In the genomic region with DNA sequence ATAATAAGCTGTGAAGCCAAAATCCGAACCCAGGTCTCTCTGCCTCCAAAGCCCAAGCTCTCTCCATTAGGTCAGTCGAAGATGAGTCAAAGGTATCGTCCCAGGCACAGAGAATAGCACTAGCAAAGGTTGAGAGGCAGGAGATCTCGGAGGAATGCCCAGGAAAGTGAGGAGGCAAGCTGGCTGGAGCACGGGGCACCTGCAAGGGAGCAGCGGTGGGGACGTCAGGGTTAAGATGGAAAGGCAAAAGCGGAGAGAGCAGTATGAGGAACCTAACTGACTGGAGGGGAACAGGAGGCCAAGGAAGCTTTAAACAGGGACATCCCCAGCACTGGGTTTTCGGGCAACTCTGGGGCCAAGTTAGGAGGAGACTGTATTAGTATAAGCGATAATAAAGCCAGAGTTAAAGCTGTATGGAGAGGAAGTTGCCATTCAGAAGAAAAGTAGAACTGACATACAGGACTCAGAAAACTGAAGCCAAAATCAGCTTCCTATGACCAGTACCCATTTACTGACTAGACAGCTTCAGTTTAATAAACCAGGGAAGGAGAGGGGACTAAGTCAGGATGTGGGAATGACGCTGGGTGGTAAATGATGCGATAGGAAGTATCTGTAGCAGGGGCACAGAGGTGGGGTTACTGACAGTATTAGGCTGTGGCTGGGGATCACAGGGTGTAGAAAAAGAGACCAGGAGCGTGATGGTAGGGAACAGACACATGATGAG, we compare ENCODE assay signal across 8 mouse cellular contexts. TPM values are rescaled to one million over a fixed set of nuclear protein-coding genes. Genes with fewer than 3 reads are reported as not detected.
DNase-seq lines count a peak whose midpoint lies in the region; ATAC-seq lines count a peak whose summit lies in the region.

No protein-coding gene starts in this region.

- 0 out of 2 replicates have a peak overlapping the region, but pooled peaks have one; percentile 15 for H3K4me2 ChIP-seq in forebrain, embryonic 11.5 days (ENCODE audit: low read depth, low read length, severe bottlenecking)
- H3K4me2 ChIP-seq in forebrain, embryonic 15.5 days (replicated peaks) = no peak overlapping the region
- H3K4me2 ChIP-seq in liver, embryonic 12.5 days = peak overlapping the region; percentile 96
- H3K4me2 ChIP-seq in stomach, embryonic 16.5 days (ENCODE audit: low read depth, low read length) = peak overlapping the region; percentile 96

- no peak overlapping the region for H3K27ac ChIP-seq in forebrain, embryonic 11.5 days (ENCODE audit: low read depth, low read length)
- no peak overlapping the region for H3K27ac ChIP-seq in forebrain, embryonic 15.5 days (replicated peaks)
- H3K27ac ChIP-seq in liver, embryonic 12.5 days = peak overlapping the region; percentile 100
- H3K27ac ChIP-seq in stomach, embryonic 16.5 days (ENCODE audit: low read length) = peak overlapping the region; percentile 89

- 82% methylated on average over 13 of the region's 13 CpGs for WGBS in forebrain, embryonic 11.5 days
- 87% methylated on average over 13 of the region's 13 CpGs for WGBS in forebrain, embryonic 15.5 days
- WGBS in liver, embryonic 12.5 days (ENCODE audit: insufficient replicate concordance) = 25% methylated on average over 13 of the region's 13 CpGs
- 56% methylated on average over 13 of the region's 13 CpGs for WGBS in stomach, embryonic 16.5 days

- H3K27me3 ChIP-seq in forebrain, embryonic 11.5 days (ENCODE audit: control insufficient read depth, insufficient read depth, low read length) = no peaks in the 10 kb centered on the region
- no peaks in the 10 kb centered on the region for H3K27me3 ChIP-seq in forebrain, embryonic 15.5 days
- H3K27me3 ChIP-seq in liver, embryonic 12.5 days (replicated peaks) = no peaks in the 10 kb centered on the region
- H3K27me3 ChIP-seq in stomach, embryonic 16.5 days (ENCODE audit: control insufficient read depth, insufficient read depth, low read length) = no peaks in the 10 kb centered on the region

- peaks cover 7% of the 10 kb centered on the region; the same call in 1 of the 2 replicates for H3K36me3 ChIP-seq in forebrain, embryonic 11.5 days (ENCODE audit: control insufficient read depth, insufficient read depth, low read length)
- H3K36me3 ChIP-seq in forebrain, embryonic 15.5 days = peaks cover 20% of the 10 kb centered on the region
- peaks cover 43% of the 10 kb centered on the region for H3K36me3 ChIP-seq in liver, embryonic 12.5 days
- peaks cover 22% of the 10 kb centered on the region for H3K36me3 ChIP-seq in stomach, embryonic 16.5 days (ENCODE audit: control insufficient read depth, insufficient read depth, low read length)

- no peak for ATAC-seq in forebrain, embryonic 11.5 days (replicated peaks; ENCODE audit: low FRiP score)
- no peak for ATAC-seq in forebrain, embryonic 15.5 days (replicated peaks)
- no peak for ATAC-seq in liver, embryonic 12.5 days
- ATAC-seq in stomach, embryonic 16.5 days (ENCODE audit: insufficient read depth, low FRiP score) = no peak
- no peak for ATAC-seq in activated CD4-positive, CD25-positive, alpha-beta regulatory T cell, adult 4 months

- no peaks in the 10 kb centered on the region for H3K9me3 ChIP-seq in forebrain, embryonic 11.5 days (ENCODE audit: control insufficient read depth, low read length)
- H3K9me3 ChIP-seq in forebrain, embryonic 15.5 days = no peaks in the 10 kb centered on the region
- no peaks in the 10 kb centered on the region for H3K9me3 ChIP-seq in liver, embryonic 12.5 days (replicated peaks)
- H3K9me3 ChIP-seq in stomach, embryonic 16.5 days (replicated peaks; ENCODE audit: control insufficient read depth, low read length) = no peaks in the 10 kb centered on the region

- no peak for DNase-seq in forebrain, embryonic 11.5 days (ENCODE audit: low spot score)
- DNase-seq in spleen, postnatal 10 days (ENCODE audit: low spot score in 2 of 2) = peak; percentile 36 to 48
- no peak for DNase-seq in spleen, postnatal 14 days (ENCODE audit: low spot score in 2 of 2)
- no peak for DNase-seq in left cerebral cortex, postnatal 4 days

- H3K4me3 ChIP-seq in forebrain, embryonic 11.5 days (ENCODE audit: low read depth, low read length) = no peak overlapping the region
- no peak overlapping the region for H3K4me3 ChIP-seq in forebrain, embryonic 15.5 days
- H3K4me3 ChIP-seq in liver, embryonic 12.5 days = peak overlapping the region; percentile 89
- H3K4me3 ChIP-seq in stomach, embryonic 16.5 days (replicated peaks; ENCODE audit: low read length) = peak overlapping the region; percentile 93

- peak overlapping the region; percentile 17; the same call in 1 of the 2 replicates for H3K9ac ChIP-seq in forebrain, embryonic 11.5 days (ENCODE audit: low read length)
- no peak overlapping the region; the same call in 1 of the 2 replicates for H3K9ac ChIP-seq in forebrain, embryonic 15.5 days (replicated peaks)
- peak overlapping the region; percentile 95 for H3K9ac ChIP-seq in liver, embryonic 12.5 days
- peak overlapping the region; percentile 98 for H3K9ac ChIP-seq in stomach, embryonic 16.5 days (ENCODE audit: low read length)

- intact Hi-C loops in left cerebral cortex, postnatal 4 days (cut with DNase I) = no loop called here

- H3K4me1 ChIP-seq in forebrain, embryonic 11.5 days (replicated peaks; ENCODE audit: control insufficient read depth, insufficient read depth, low read length) = peaks cover 20% of the 10 kb centered on the region; the same call in 1 of the 2 replicates
- H3K4me1 ChIP-seq in forebrain, embryonic 15.5 days = peaks cover 53% of the 10 kb centered on the region
- H3K4me1 ChIP-seq in liver, embryonic 12.5 days = peaks cover 67% of the 10 kb centered on the region
- peaks cover 50% of the 10 kb centered on the region for H3K4me1 ChIP-seq in stomach, embryonic 16.5 days (ENCODE audit: control insufficient read depth, insufficient read depth, low read length)

RNA-seq across cellular contexts. Expression of gene Creb3, which starts 2.5 kb away (rescaled TPM):
- 42.8 and 45.6 TPM in 2 replicates for polyA plus RNA-seq in forebrain, embryonic 11.5 days (2014; fragmentation: Nextera tagmentation; extraction: Ambion mirVana)
- polyA plus RNA-seq in forebrain, embryonic 15.5 days (2015; fragmentation: Nextera tagmentation; extraction: Ambion mirVana) = 77.7 and 78.8 TPM in 2 replicates
- polyA plus RNA-seq in liver, embryonic 12.5 days (2016; fragmentation: Nextera tagmentation; extraction: Ambion mirVana) = 17.9 and 19.7 TPM in 2 replicates
- 71.4 and 84.7 TPM in 2 replicates for polyA plus RNA-seq in stomach, embryonic 16.5 days (2015; fragmentation: Nextera tagmentation; extraction: Ambion mirVana)
- polyA plus RNA-seq in activated CD4-positive, CD25-positive, alpha-beta regulatory T cell, adult 4 months (2017; shearing (Covaris generic)) = 100 to 1,000 TPM; 101 to 104 TPM
- total RNA-seq in left cerebral cortex, postnatal 4 days (2021) = 10 to 100 TPM; 63.2 to 67.5 TPM

RNA-seq across cellular contexts. Expression of gene Tln1, which starts 2.8 kb away (rescaled TPM):
- 45.9 and 46.7 TPM in 2 replicates for polyA plus RNA-seq in forebrain, embryonic 11.5 days (2014; fragmentation: Nextera tagmentation; extraction: Ambion mirVana)
- polyA plus RNA-seq in forebrain, embryonic 15.5 days (2015; fragmentation: Nextera tagmentation; extraction: Ambion mirVana) = 53.2 and 54.2 TPM in 2 replicates
- polyA plus RNA-seq in liver, embryonic 12.5 days (2016; fragmentation: Nextera tagmentation; extraction: Ambion mirVana) = 73.3 and 75.5 TPM in 2 replicates
- 62.6 and 64.8 TPM in 2 replicates for polyA plus RNA-seq in stomach, embryonic 16.5 days (2015; fragmentation: Nextera tagmentation; extraction: Ambion mirVana)
- polyA plus RNA-seq in activated CD4-positive, CD25-positive, alpha-beta regulatory T cell, adult 4 months (2017; shearing (Covaris generic)) = 100 to 1,000 TPM in 1 of 2 experiments, 10 to 100 TPM in 1; 86.9 to 116 TPM
- 10 to 100 TPM; 49.1 to 59.1 TPM for total RNA-seq in left cerebral cortex, postnatal 4 days (2021)

RNA-seq across cellular contexts. Expression of gene Rgp1, which starts 18.8 kb away (rescaled TPM):
- 26.0 and 38.7 TPM in 2 replicates for polyA plus RNA-seq in forebrain, embryonic 11.5 days (2014; fragmentation: Nextera tagmentation; extraction: Ambion mirVana)
- 21.5 and 28.2 TPM in 2 replicates for polyA plus RNA-seq in forebrain, embryonic 15.5 days (2015; fragmentation: Nextera tagmentation; extraction: Ambion mirVana)
- polyA plus RNA-seq in liver, embryonic 12.5 days (2016; fragmentation: Nextera tagmentation; extraction: Ambion mirVana) = 17.4 and 18.0 TPM in 2 replicates
- polyA plus RNA-seq in stomach, embryonic 16.5 days (2015; fragmentation: Nextera tagmentation; extraction: Ambion mirVana) = 25.9 and 37.2 TPM in 2 replicates
- 10 to 100 TPM; 10.8 to 12.4 TPM for polyA plus RNA-seq in activated CD4-positive, CD25-positive, alpha-beta regulatory T cell, adult 4 months (2017; shearing (Covaris generic))
- total RNA-seq in left cerebral cortex, postnatal 4 days (2021) = 10 to 100 TPM; 47.1 to 54.1 TPM

RNA-seq across cellular contexts. Expression of gene Gba2, which starts 19.0 kb away (rescaled TPM):
- 31.0 and 32.4 TPM in 2 replicates for polyA plus RNA-seq in forebrain, embryonic 11.5 days (2014; fragmentation: Nextera tagmentation; extraction: Ambion mirVana)
- polyA plus RNA-seq in forebrain, embryonic 15.5 days (2015; fragmentation: Nextera tagmentation; extraction: Ambion mirVana) = 59.1 and 61.0 TPM in 2 replicates
- 23.5 and 23.6 TPM in 2 replicates for polyA plus RNA-seq in liver, embryonic 12.5 days (2016; fragmentation: Nextera tagmentation; extraction: Ambion mirVana)
- 14.2 and 15.6 TPM in 2 replicates for polyA plus RNA-seq in stomach, embryonic 16.5 days (2015; fragmentation: Nextera tagmentation; extraction: Ambion mirVana)
- polyA plus RNA-seq in activated CD4-positive, CD25-positive, alpha-beta regulatory T cell, adult 4 months (2017; shearing (Covaris generic)) = 10 to 100 TPM; 12.7 to 14.4 TPM
- total RNA-seq in left cerebral cortex, postnatal 4 days (2021) = 10 to 100 TPM; 63.9 to 71.7 TPM

RNA-seq across cellular contexts. Expression of gene Msmp, which starts 24.6 kb away (rescaled TPM):
- 1.9 and 2.8 TPM in 2 replicates for polyA plus RNA-seq in forebrain, embryonic 11.5 days (2014; fragmentation: Nextera tagmentation; extraction: Ambion mirVana)
- polyA plus RNA-seq in forebrain, embryonic 15.5 days (2015; fragmentation: Nextera tagmentation; extraction: Ambion mirVana) = 0.56 and 0.81 TPM in 2 replicates
- polyA plus RNA-seq in liver, embryonic 12.5 days (2016; fragmentation: Nextera tagmentation; extraction: Ambion mirVana) = 1.1 TPM in 1 of 2 replicates, not detected in the other
- 0.48 and 0.95 TPM in 2 replicates for polyA plus RNA-seq in stomach, embryonic 16.5 days (2015; fragmentation: Nextera tagmentation; extraction: Ambion mirVana)
- not detected for polyA plus RNA-seq in activated CD4-positive, CD25-positive, alpha-beta regulatory T cell, adult 4 months (2017; shearing (Covaris generic))
- total RNA-seq in left cerebral cortex, postnatal 4 days (2021) = not detected

Comparison
In these comparisons a context has a peak if more than half of its experiments do, and no peak if none do; other contexts are left out.
1. DNase-seq: peak in spleen, postnatal 10 days (2 of 2); none in forebrain, embryonic 11.5 days (single experiment), spleen, postnatal 14 days (0 of 2) and left cerebral cortex, postnatal 4 days (single experiment).
2. H3K27ac ChIP-seq: peak in liver, embryonic 12.5 days (single experiment) and stomach, embryonic 16.5 days (single experiment); none in forebrain, embryonic 11.5 days (single experiment) and forebrain, embryonic 15.5 days (single experiment).
3. H3K4me3 ChIP-seq: peak in liver, embryonic 12.5 days (single experiment) and stomach, embryonic 16.5 days (single experiment); none in forebrain, embryonic 11.5 days (single experiment) and forebrain, embryonic 15.5 days (single experiment).